Mouse (Mus musculus) large intestine, adult 2 months (tissue): ENCODE data around the gene Aym1. TPM values are rescaled to one million over a fixed set of nuclear protein-coding genes. Genes with fewer than 3 reads are reported as not detected.
A peak's percentile ranks its signal among the peaks of the same experiment; 100 is the strongest.
"Not testable (repeated sequence)": the region's sequence is repeated elsewhere in the genome, so short reads cannot be mapped to it uniquely, and the experiment has no call there.

Source experiments
- DNase-seq: peaks from one replicate; pipeline ENCODE4 v3.0.0-alpha.2; 2012; ENCODE audit warnings: low read depth, low spot score
- WGBS: fragments of 180-500 bp; shearing (Covaris S2); methylation state at CpG from one replicate; pipeline ENCODE4 v1.1.7; 2018; 5-methylcytosine and 5-hydroxymethylcytosine counted together
- polyA plus RNA-seq: library from polyadenylated mRNA; depleted of rRNA; stranded (reverse); fragments of >200 nt; gene quantifications from 2 replicates; pipeline ENCODE4 v1.2.3, GENCODE M21; 2012

Aym1 gene
- polyA plus RNA-seq, 1 experiment, result not detected

- no peak for DNase-seq
- 23% methylated on average over 7 of the region's 7 CpGs for whole genome bisulfite sequencing
Measured at GRCm38 (mm10) chr5:113349810-113350209, 7.3 kb upstream of the Aym1 start.

GRCm38 (mm10) chr5:113351768-113352167 lies 5.3 kb upstream of the Aym1 start:
- 82% methylated on average over 3 of the region's 3 CpGs for WGBS
- DNase-seq, result no peak

- DNase-seq, result no peak
- WGBS, result 35% methylated on average over 6 of the region's 6 CpGs
Measured at GRCm38 (mm10) chr5:113352636-113353035, 4.5 kb upstream of the Aym1 start.

DNA sequence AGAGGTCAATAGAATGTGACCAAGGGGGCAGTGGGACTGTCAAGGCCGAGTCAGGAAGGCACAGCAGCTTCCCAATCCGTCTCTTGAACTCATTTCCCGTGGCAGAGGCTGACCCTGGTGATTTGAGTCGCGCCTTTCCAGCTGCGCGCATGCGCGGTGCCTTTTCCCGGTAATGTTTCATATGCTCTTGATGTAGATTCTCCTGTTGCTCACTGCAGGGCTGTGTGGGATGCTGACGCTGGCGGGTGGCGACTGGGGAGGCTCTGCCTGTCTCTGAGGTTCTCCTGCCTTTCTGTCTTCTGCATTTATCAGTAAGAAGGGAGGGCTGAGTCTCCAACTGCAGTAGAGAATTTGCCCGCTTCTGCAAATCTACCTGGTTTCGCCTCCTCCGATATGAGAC lies 2.8 kb upstream of the Aym1 start:
- no peak for DNase-seq
- 54% methylated on average over 16 of the region's 16 CpGs for WGBS

DNA sequence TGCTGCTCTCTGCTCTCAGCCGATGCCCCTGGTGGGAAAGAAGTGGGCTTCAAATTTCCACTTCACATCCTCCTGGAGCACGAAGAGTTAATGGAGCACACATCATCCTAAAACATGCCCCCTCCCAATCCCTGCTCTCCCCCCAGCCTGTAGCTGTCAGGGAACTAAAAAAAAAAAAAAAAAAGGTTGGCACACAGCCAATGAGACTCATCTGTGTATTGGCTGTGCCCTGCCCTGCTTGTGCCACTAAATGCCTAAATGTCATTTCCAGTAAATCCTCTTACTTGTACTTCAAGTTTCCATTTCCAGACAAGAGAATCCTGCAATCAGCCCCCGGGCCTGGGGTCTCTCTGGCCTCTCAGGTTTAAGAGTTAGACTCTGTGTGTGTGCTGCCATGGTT lies 562 bp downstream of the Aym1 start:
- WGBS, result 46% methylated on average over 3 of the region's 3 CpGs

DNA sequence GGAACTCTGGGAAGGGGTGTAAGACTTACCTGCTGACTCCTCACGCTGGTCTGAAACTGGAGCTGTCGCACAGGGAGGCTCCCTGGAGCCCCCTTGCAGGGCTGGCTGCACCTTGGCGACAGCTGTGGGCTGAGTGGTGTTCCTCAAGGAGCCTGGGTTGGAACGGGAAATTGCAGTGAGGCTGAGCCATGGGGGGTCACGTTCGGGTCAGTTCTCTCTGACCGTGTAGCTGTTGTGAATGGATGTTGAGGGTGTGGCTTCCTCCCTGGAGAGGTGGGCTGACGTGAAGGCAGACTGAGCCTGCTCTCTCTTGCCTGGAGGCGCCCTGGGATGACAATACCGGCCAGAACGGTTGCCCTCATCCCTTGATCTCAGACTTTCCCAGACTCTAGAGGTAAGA lies 1.7 kb downstream of the Aym1 start:
- 15% methylated on average over 11 of the region's 11 CpGs for WGBS
- no peak for DNase-seq

More for the DNA sequence above, 562 bp downstream of the Aym1 start:
- DNase-seq, result no peak

GRCm38 (mm10) chr5:113361283-113361682 lies 4.2 kb downstream of the Aym1 start:
- no peak for DNase-seq
- 76% methylated on average over 7 of the region's 7 CpGs for WGBS

DNA sequence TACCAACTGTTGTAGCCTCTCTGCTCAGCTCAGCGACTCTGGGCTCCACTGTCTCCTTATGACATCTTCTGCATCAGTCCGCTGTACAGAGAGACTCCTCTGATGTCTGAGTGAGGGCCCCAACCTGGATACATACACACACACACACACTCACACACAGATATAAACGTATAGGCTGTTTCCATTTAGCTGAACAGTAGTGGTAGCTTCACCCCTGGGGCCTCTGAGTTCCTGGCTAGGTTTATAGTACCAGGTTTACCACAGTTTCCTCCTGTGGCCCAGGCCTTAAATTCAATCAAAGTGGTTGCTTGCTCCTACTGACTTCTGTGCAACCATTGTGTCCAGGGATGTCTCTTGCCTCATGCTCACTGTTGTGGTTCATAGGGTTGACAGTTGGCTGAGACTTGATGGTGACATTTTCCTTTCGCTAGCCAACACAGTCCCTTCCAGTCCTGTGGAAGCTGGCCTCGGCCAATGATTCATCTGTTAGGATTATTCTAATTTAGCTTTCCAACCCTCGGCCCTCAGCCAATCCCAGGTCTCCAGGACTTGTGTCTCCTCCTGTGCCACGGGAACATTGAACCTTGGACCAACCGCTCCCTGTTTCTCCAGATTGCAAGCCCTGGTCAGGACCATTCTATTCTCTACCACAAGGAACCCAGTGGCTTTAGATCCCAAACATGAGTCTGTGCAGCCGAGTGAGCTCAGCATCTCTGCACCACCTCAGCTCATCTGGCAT lies 5.3 kb downstream of the Aym1 start:
- DNase-seq, result peak; percentile 22
- WGBS, result 37% methylated on average over 9 of the region's 9 CpGs

DNA sequence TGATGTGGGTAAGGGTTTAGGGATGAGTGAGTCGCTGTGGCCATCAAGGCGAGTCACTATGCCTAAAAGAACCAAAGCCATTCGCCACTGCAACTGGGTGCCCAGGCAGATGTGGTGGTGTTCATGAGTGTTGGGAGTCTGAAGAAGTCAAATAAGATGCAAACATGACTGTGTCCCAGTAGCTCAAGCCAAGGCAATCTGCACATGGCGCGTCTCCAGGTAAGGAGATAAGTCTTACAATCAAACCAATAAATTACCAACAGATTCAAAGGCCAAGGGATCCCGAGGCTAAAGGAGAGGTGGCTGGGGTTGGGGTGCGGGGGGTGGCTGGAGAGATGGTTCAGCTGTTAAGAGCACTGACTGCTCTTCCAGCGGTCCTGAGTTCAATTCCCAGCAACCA lies 6.1 kb downstream of the Aym1 start:
- DNase-seq, result no peak
- WGBS, result 71% methylated on average over 8 of the region's 8 CpGs

- 3% methylated on average over 20 of the region's 20 CpGs for WGBS
- peak; percentile 39 for DNase-seq
Measured at GRCm38 (mm10) chr5:113365921-113366320, 8.8 kb downstream of the Aym1 start.

DNA sequence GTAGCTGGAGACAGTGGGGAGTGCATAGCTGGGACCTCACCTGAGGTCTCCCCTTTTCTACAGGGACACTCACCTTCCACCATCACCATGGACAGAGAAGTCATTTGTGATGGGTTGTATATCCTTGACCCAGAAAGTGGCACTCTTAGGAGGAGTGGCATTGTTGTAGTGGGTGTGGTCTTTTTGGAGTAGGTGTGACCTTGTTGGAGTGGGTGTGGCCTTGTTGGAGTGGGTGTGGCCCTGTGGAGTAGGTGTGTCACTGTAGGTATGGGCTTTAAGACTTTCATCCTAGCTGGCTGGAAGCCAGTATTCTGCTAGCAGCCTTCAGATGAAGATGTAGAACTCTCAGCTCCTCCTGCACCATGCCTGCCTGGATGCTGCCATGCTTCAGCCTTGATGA lies 10.6 kb downstream of the Aym1 start:
- DNase-seq, result not testable (repeated sequence)

DNA sequence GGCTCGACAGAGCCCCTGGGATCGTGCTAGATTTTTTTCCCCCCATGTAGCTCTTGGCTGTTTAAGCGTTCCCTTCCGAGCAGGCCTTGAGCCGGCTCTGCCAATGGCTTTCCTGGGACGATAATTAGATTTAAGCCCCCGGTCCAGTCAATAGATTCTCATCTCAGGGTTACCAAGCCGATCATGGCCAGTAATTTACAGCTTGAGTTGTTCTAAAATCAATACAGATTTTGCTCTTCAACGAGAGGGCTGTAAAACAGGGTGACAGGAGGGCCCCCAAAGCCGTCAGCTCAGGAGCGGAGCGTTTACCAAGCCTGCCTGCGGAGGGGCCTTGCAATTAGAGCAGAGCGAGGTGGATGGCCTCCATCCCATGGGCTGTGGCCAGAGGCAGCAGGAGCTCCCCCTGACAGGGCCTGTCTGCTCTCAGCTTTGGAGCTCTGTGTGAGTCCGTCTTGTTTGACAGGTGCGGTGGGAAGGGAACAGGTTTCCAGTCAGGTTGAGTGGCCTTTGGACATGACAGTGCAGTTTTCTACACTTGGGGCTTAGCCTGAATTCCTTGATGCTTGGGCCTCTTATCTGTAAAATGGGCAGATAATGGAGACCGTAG lies 12.3 kb downstream of the Aym1 start:
- WGBS, result 56% methylated on average over 17 of the region's 17 CpGs
- no peak for DNase-seq

GRCm38 (mm10) chr5:113372449-113372848 lies 15.4 kb downstream of the Aym1 start:
- 65% methylated on average over 4 of the region's 4 CpGs for WGBS
- DNase-seq, result no peak

GRCm38 (mm10) chr5:113372995-113373950 lies 16.2 kb downstream of the Aym1 start:
- WGBS, result 12% methylated on average over 33 of the region's 33 CpGs
- DNase-seq, result no peak

- 48% methylated on average over 10 of the region's 10 CpGs for WGBS
- DNase-seq, result no peak
Measured at GRCm38 (mm10) chr5:113374290-113374689, 17.2 kb downstream of the Aym1 start.

- WGBS, result 26% methylated on average over 3 of the region's 3 CpGs
- DNase-seq, result no peak
Measured at GRCm38 (mm10) chr5:113375783-113376182, 18.7 kb downstream of the Aym1 start.

- DNase-seq, result no peak
- WGBS, result 88% methylated on average over 1 of the region's 1 CpGs
Measured at GRCm38 (mm10) chr5:113376292-113376691, 19.2 kb downstream of the Aym1 start.

GRCm38 (mm10) chr5:113379416-113379815 lies 22.3 kb downstream of the Aym1 start:
- DNase-seq, result no peak
- WGBS, result 54% methylated on average over 5 of the region's 5 CpGs

GRCm38 (mm10) chr5:113380553-113380952 lies 23.5 kb downstream of the Aym1 start:
- no peak for DNase-seq
- 84% methylated on average over 8 of the region's 8 CpGs for WGBS

- no peak for DNase-seq
- 65% methylated on average over 4 of the region's 4 CpGs for whole genome bisulfite sequencing
Measured at GRCm38 (mm10) chr5:113382580-113382979, 25.5 kb downstream of the Aym1 start.
